Mouse (Mus musculus) stomach, postnatal 0 days (tissue): ENCODE results near the gene Nmrk2.

Source experiments
- CTCF ChIP-seq: IDR thresholded peaks from 2 replicates; pipeline ENCODE4 v1.5.1; 2016; ENCODE audit warnings: antibody characterized with exemption, low read depth, mild to moderate bottlenecking, moderate library complexity
- EP300 ChIP-seq: optimal IDR thresholded peaks from 2 replicates; pipeline ENCODE3; 2016; ENCODE audit warnings: antibody characterized with exemption

DNA sequence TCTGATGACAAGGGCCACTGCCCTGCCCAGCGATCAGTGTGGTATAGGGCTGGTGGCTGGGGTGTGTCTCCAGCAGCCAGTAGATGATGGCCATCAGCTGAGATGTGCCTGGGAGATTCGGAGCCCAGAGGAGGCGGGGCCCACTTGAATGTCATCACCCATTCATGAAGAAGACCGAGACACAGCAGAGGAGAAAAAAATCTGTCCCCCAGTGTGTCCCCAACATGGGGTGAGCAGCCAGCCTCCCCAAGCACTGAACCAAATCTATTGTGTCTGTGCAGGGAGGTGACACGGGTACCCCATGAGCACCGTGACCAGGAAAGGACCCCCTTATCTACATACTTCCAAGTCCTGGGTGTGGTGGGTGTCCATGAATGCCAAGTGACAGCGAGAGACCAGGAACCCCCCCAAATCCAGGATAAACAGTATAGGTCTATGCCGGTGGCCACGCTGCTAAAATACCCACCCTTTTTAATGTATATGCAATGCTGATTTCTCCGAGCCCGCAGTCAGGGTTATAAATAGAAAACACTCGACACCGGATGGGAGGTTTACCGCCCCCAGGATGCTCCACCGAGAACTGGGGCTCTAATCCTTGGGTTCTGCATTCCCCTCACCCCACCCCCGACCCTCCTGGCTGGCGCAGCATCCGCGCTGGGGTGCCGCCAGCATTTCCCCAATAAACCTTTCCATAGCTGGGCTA, 28.0 kb upstream of the Nmrk2 start:
- TF ChIP-seq CTCF (no peak), EP300 (no peak)
